Mouse (Mus musculus) hindbrain, embryonic 16.5 days (tissue): Measurements from ENCODE around the gene Rint1. TPM values are rescaled to one million over a fixed set of nuclear protein-coding genes. Genes with fewer than 3 reads are reported as not detected.
"Not testable (repeated sequence)": the region's sequence is repeated elsewhere in the genome, so short reads cannot be mapped to it uniquely, and the experiment has no call there.

Experiments
- ATAC-seq: fragments of 200-750 bp; cut with Nextera tagmentation; 2 replicates; pipeline ENCODE4 v1.8.0; 2017; ENCODE audit warnings: moderate TSS enrichment, moderate library complexity
- H3K27ac ChIP-seq: fragments of 300-500 bp; sonication (generic); 2 replicates; pipeline ENCODE4 v1.5.1; 2014; ENCODE audit warnings: low read depth, mild to moderate bottlenecking, control low read depth, low read length, moderate library complexity
- H3K27me3 ChIP-seq: fragments of 300-500 bp; sonication (generic); replicated peaks from 2 replicates; pipeline ENCODE4 v1.6.1; 2014; ENCODE audit warnings: low read length; ENCODE audit not compliant: control insufficient read depth, insufficient read depth
- H3K36me3 ChIP-seq: fragments of 300-500 bp; sonication (generic); 2 replicates; pipeline ENCODE4 v1.6.1; 2014; ENCODE audit warnings: mild to moderate bottlenecking, low read length, moderate library complexity, mixed read lengths; ENCODE audit not compliant: control insufficient read depth, insufficient read depth
- H3K4me1 ChIP-seq: fragments of 300-500 bp; sonication (generic); 2 replicates; pipeline ENCODE4 v1.6.1; 2014; ENCODE audit warnings: low read depth, low read length; ENCODE audit not compliant: control insufficient read depth, insufficient read depth
- H3K4me2 ChIP-seq: fragments of 300-500 bp; sonication (generic); 2 replicates; pipeline ENCODE4 v1.6.1; 2014; ENCODE audit warnings: mild to moderate bottlenecking, low read length, control low read depth, moderate library complexity
- H3K4me3 ChIP-seq: fragments of 300-500 bp; sonication (generic); 2 replicates; pipeline ENCODE4 v1.5.1; 2014; ENCODE audit warnings: mild to moderate bottlenecking, low read length, control low read depth, moderate library complexity
- H3K9ac ChIP-seq: fragments of 300-500 bp; sonication (generic); 2 replicates; pipeline ENCODE4 v1.6.1; 2014; ENCODE audit warnings: low read depth, mild to moderate bottlenecking, control low read depth, low read length, moderate library complexity
- H3K9me3 ChIP-seq: fragments of 300-500 bp; sonication (generic); 2 replicates; pipeline ENCODE4 v1.6.1; 2014; ENCODE audit warnings: mild to moderate bottlenecking, low read length, moderate library complexity; ENCODE audit not compliant: control insufficient read depth
- WGBS: fragments of 180-500 bp; shearing (Covaris S2); extraction: QIAGEN DNeasy Blood & Tissue Kit; methylation state at CpG from one replicate; pipeline ENCODE4 v1.1.7; 2014; 5-methylcytosine and 5-hydroxymethylcytosine counted together
- polyA plus RNA-seq: library from polyadenylated mRNA; unstranded; fragments of >200 nt; fragmentation: Nextera tagmentation; extraction: Ambion mirVana; gene quantifications from 2 replicates; pipeline ENCODE4 v1.2.1, GENCODE M21; 2015

Rint1 gene
- polyA plus RNA-seq, 1 experiment from 2014 or later: 28.1 TPM

- H3K4me1 ChIP-seq: peaks cover 17% of the 10 kb centered on the region
- ATAC-seq: no peak
- peak overlapping the region; percentile 60 for H3K4me3 ChIP-seq
- H3K27me3 ChIP-seq: no peaks in the 10 kb centered on the region
- peak overlapping the region; percentile 78 for H3K9ac ChIP-seq
- H3K4me2 ChIP-seq: peak overlapping the region; percentile 66
- no peaks in the 10 kb centered on the region for H3K9me3 ChIP-seq
- peaks cover 2% of the 10 kb centered on the region; the same call in 1 of the 2 replicates for H3K36me3 ChIP-seq
- peak overlapping the region; percentile 82 for H3K27ac ChIP-seq
- 34% methylated on average over 7 of the region's 7 CpGs for WGBS
Observed at GRCm38 (mm10) chr5:23844531-23844841, 57.0 kb downstream of the Rint1 start.

- H3K27me3 ChIP-seq: no peaks in the 10 kb centered on the region
- ATAC-seq: no peak
- H3K4me3 ChIP-seq: no peak overlapping the region
- H3K27ac ChIP-seq: no peak overlapping the region
- no peak overlapping the region; the same call in 1 of the 2 replicates for H3K4me2 ChIP-seq
- H3K9me3 ChIP-seq: no peaks in the 10 kb centered on the region
- peaks cover 17% of the 10 kb centered on the region for H3K4me1 ChIP-seq
- no peak overlapping the region for H3K9ac ChIP-seq
- H3K36me3 ChIP-seq: peaks cover 2% of the 10 kb centered on the region; the same call in 1 of the 2 replicates
- WGBS: 77% methylated on average over 3 of the region's 3 CpGs
Observed at GRCm38 (mm10) chr5:23845141-23845540, 57.6 kb downstream of the Rint1 start.

- peak overlapping the region; percentile 66 for H3K4me3 ChIP-seq
- peaks cover 22% of the 10 kb centered on the region for H3K36me3 ChIP-seq
- no peaks in the 10 kb centered on the region for H3K27me3 ChIP-seq
- peak overlapping the region; percentile 62 for H3K27ac ChIP-seq
- peak overlapping the region; percentile 71 for H3K9ac ChIP-seq
- peak overlapping the region; percentile 82 for H3K4me2 ChIP-seq
- H3K4me1 ChIP-seq: peaks cover 5% of the 10 kb centered on the region
- H3K9me3 ChIP-seq: no peaks in the 10 kb centered on the region
- under 1% methylated on average over 52 of the region's 61 CpGs for WGBS
- ATAC-seq: peak; percentile 97
Observed at GRCm38 (mm10) chr5:23850345-23851159, 63.0 kb downstream of the Rint1 start.

GRCm38 (mm10) chr5:23851160-23851555, 63.6 kb downstream of the Rint1 start:
- Histone ChIP-seq H3K36me3 (peaks cover 23% of the 10 kb centered on the region), H3K4me2 (peak overlapping the region; percentile 82), H3K9ac (peak overlapping the region; percentile 71), H3K4me3 (peak overlapping the region; percentile 66)
- peak; percentile 18; the same call in 1 of the 2 replicates for ATAC-seq
- not testable (repeated sequence) for H3K27me3 ChIP-seq, H3K4me1 ChIP-seq, H3K9me3 ChIP-seq, H3K27ac ChIP-seq
- 13% methylated on average over 4 of the region's 4 CpGs for WGBS

- not testable (repeated sequence) for H3K9ac ChIP-seq, H3K4me1 ChIP-seq, H3K4me2 ChIP-seq, H3K27ac ChIP-seq, H3K9me3 ChIP-seq, H3K4me3 ChIP-seq, H3K27me3 ChIP-seq, ATAC-seq
- WGBS: 95% methylated on average over 1 of the region's 1 CpGs
- H3K36me3 ChIP-seq: peaks cover 26% of the 10 kb centered on the region
Observed at GRCm38 (mm10) chr5:23852916-23853315, 65.4 kb downstream of the Rint1 start.

GRCm38 (mm10) chr5:23855484-23855883, 68.0 kb downstream of the Rint1 start:
- no peak overlapping the region for H3K9ac ChIP-seq
- H3K4me3 ChIP-seq: no peak overlapping the region
- 95% methylated on average over 6 of the region's 6 CpGs for WGBS
- H3K36me3 ChIP-seq: peaks cover 26% of the 10 kb centered on the region
- ATAC-seq: no peak
- H3K4me1 ChIP-seq: peaks cover 5% of the 10 kb centered on the region
- H3K27me3 ChIP-seq: no peaks in the 10 kb centered on the region
- H3K27ac ChIP-seq: no peak overlapping the region
- no peak overlapping the region for H3K4me2 ChIP-seq
- H3K9me3 ChIP-seq: no peaks in the 10 kb centered on the region

GRCm38 (mm10) chr5:23856164-23856563, 68.7 kb downstream of the Rint1 start:
- H3K9ac ChIP-seq: no peak overlapping the region
- ATAC-seq: no peak
- peaks cover 26% of the 10 kb centered on the region for H3K36me3 ChIP-seq
- no peaks in the 10 kb centered on the region for H3K27me3 ChIP-seq
- no peak overlapping the region for H3K4me2 ChIP-seq
- H3K9me3 ChIP-seq: no peaks in the 10 kb centered on the region
- no peak overlapping the region for H3K27ac ChIP-seq
- no peak overlapping the region for H3K4me3 ChIP-seq
- H3K4me1 ChIP-seq: peaks cover 5% of the 10 kb centered on the region
- WGBS: 89% methylated on average over 1 of the region's 1 CpGs

- no peak overlapping the region for H3K4me2 ChIP-seq
- no peak for ATAC-seq
- no peak overlapping the region for H3K9ac ChIP-seq
- no peaks in the 10 kb centered on the region for H3K27me3 ChIP-seq
- peaks cover 26% of the 10 kb centered on the region for H3K36me3 ChIP-seq
- H3K4me3 ChIP-seq: no peak overlapping the region
- H3K27ac ChIP-seq: no peak overlapping the region
- H3K4me1 ChIP-seq: no peaks in the 10 kb centered on the region
- no peaks in the 10 kb centered on the region for H3K9me3 ChIP-seq
Observed at GRCm38 (mm10) chr5:23857189-23857588, 69.7 kb downstream of the Rint1 start.

- no peaks in the 10 kb centered on the region for H3K27me3 ChIP-seq
- H3K4me1 ChIP-seq: no peaks in the 10 kb centered on the region
- no peak for ATAC-seq
- H3K4me3 ChIP-seq: no peak overlapping the region
- 95% methylated on average over 3 of the region's 3 CpGs for WGBS
- H3K4me2 ChIP-seq: no peak overlapping the region
- H3K9me3 ChIP-seq: no peaks in the 10 kb centered on the region
- H3K36me3 ChIP-seq: peaks cover 23% of the 10 kb centered on the region
- no peak overlapping the region for H3K9ac ChIP-seq
- no peak overlapping the region for H3K27ac ChIP-seq
Observed at GRCm38 (mm10) chr5:23858001-23858400, 70.5 kb downstream of the Rint1 start.
